Mouse (Mus musculus): ENCODE results near the gene Nek7.

Nek7 gene

GRCm38 (mm10) chr1:138609176-138609575, 10.8 kb downstream of the Nek7 start:
- in situ Hi-C loops (cut with MboI; ENCODE audit: low sequenced_read_pairs): no loop called here

- in situ Hi-C loops (cut with MboI; ENCODE audit: low sequenced_read_pairs): no loop called here
These were observed 11.6 kb downstream of the Nek7 start for GRCm38 (mm10) chr1:138608336-138608735.

GRCm38 (mm10) chr1:138607862-138608261, 12.1 kb downstream of the Nek7 start:
- in situ Hi-C loops (cut with MboI; ENCODE audit: low sequenced_read_pairs): no loop called here

- in situ Hi-C loops (cut with MboI; ENCODE audit: low sequenced_read_pairs): no loop called here
These were observed 13.2 kb downstream of the Nek7 start for GRCm38 (mm10) chr1:138606771-138607170.

GRCm38 (mm10) chr1:138604736-138605135, 15.2 kb downstream of the Nek7 start:
- in situ Hi-C loops (cut with MboI; ENCODE audit: low sequenced_read_pairs): no loop called here

GRCm38 (mm10) chr1:138603974-138604373, 16.0 kb downstream of the Nek7 start:
- in situ Hi-C loops (cut with MboI; ENCODE audit: low sequenced_read_pairs): no loop called here

- in situ Hi-C loops (cut with MboI; ENCODE audit: low sequenced_read_pairs): no loop called here
These were observed 21.9 kb downstream of the Nek7 start for GRCm38 (mm10) chr1:138598087-138598486.

- in situ Hi-C loops (cut with MboI; ENCODE audit: low sequenced_read_pairs): no loop called here
These were observed 23.7 kb downstream of the Nek7 start for GRCm38 (mm10) chr1:138596127-138596706.

- in situ Hi-C loops (cut with MboI; ENCODE audit: low sequenced_read_pairs): no loop called here
These were observed 25.0 kb downstream of the Nek7 start for GRCm38 (mm10) chr1:138594910-138595309.

- in situ Hi-C loops (cut with MboI; ENCODE audit: low sequenced_read_pairs): no loop called here
These were observed 26.0 kb downstream of the Nek7 start for GRCm38 (mm10) chr1:138593922-138594321.

- in situ Hi-C loops (cut with MboI; ENCODE audit: low sequenced_read_pairs): no loop called here
These were observed 27.5 kb downstream of the Nek7 start for GRCm38 (mm10) chr1:138592466-138592865.

- in situ Hi-C loops (cut with MboI; ENCODE audit: low sequenced_read_pairs): no loop called here
These were observed 29.4 kb downstream of the Nek7 start for GRCm38 (mm10) chr1:138590451-138591022.

GRCm38 (mm10) chr1:138589126-138589525, 30.8 kb downstream of the Nek7 start:
- in situ Hi-C loops (cut with MboI; ENCODE audit: low sequenced_read_pairs): no loop called here

- in situ Hi-C loops (cut with MboI; ENCODE audit: low sequenced_read_pairs): no loop called here
These were observed 32.1 kb downstream of the Nek7 start for GRCm38 (mm10) chr1:138587812-138588211.

- in situ Hi-C loops (cut with MboI; ENCODE audit: low sequenced_read_pairs): no loop called here
These were observed 33.0 kb downstream of the Nek7 start for GRCm38 (mm10) chr1:138586891-138587290.

- in situ Hi-C loops (cut with MboI; ENCODE audit: low sequenced_read_pairs): no loop called here
These were observed 35.4 kb downstream of the Nek7 start for GRCm38 (mm10) chr1:138584423-138585013.

- in situ Hi-C loops (cut with MboI; ENCODE audit: low sequenced_read_pairs): no loop called here
These were observed 37.7 kb downstream of the Nek7 start for GRCm38 (mm10) chr1:138582225-138582624.

- in situ Hi-C loops (cut with MboI; ENCODE audit: low sequenced_read_pairs): no loop called here
These were observed 40.0 kb downstream of the Nek7 start for GRCm38 (mm10) chr1:138579822-138580492.

GRCm38 (mm10) chr1:138579207-138579606, 40.7 kb downstream of the Nek7 start:
- in situ Hi-C loops (cut with MboI; ENCODE audit: low sequenced_read_pairs): no loop called here

GRCm38 (mm10) chr1:138576803-138577202, 43.1 kb downstream of the Nek7 start:
- in situ Hi-C loops (cut with MboI; ENCODE audit: low sequenced_read_pairs): no loop called here

- in situ Hi-C loops (cut with MboI; ENCODE audit: low sequenced_read_pairs): no loop called here
These were observed 43.8 kb downstream of the Nek7 start for GRCm38 (mm10) chr1:138576066-138576697.

- in situ Hi-C loops (cut with MboI; ENCODE audit: low sequenced_read_pairs): no loop called here
These were observed 44.3 kb downstream of the Nek7 start for GRCm38 (mm10) chr1:138575629-138576028.

All from CH12F3 (cell line).